Mouse (Mus musculus) thymus, adult 2 months (tissue): ENCODE results near the gene Tsnaxip1. TPM values are rescaled to one million over a fixed set of nuclear protein-coding genes. Genes with fewer than 3 reads are reported as not detected.

Experiments
- DNase-seq: peaks from one replicate; pipeline ENCODE4 v3.0.0; 2021
- H3K27ac ChIP-seq: fragments of 200-500 bp; 2 replicates; pipeline ENCODE4 v1.5.1; 2012; ENCODE audit warnings: low read length, control low read depth; ENCODE audit not compliant: control insufficient read depth, insufficient read depth
- H3K27me3 ChIP-seq: fragments of 200-500 bp; 2 replicates; pipeline ENCODE4 v1.6.1; 2012; ENCODE audit warnings: mild to moderate bottlenecking, low read length, moderate library complexity, mixed read lengths; ENCODE audit not compliant: control insufficient read depth, insufficient read depth
- H3K36me3 ChIP-seq: fragments of 200-500 bp; 2 replicates; pipeline ENCODE4 v1.6.1; 2012; ENCODE audit warnings: mild to moderate bottlenecking, low read length, moderate library complexity; ENCODE audit not compliant: control insufficient read depth, insufficient read depth
- H3K4me1 ChIP-seq: fragments of 200-500 bp; replicated peaks from 2 replicates; pipeline ENCODE4 v1.6.1; 2012; ENCODE audit warnings: low read length; ENCODE audit not compliant: control insufficient read depth, insufficient read depth
- H3K4me3 ChIP-seq: fragments of 200-500 bp; 2 replicates; pipeline ENCODE4 v1.5.1; 2012; ENCODE audit warnings: mild to moderate bottlenecking, low read length, control low read depth, moderate library complexity; ENCODE audit not compliant: control insufficient read depth, insufficient read depth
- CTCF ChIP-seq: fragments of 200-500 bp; IDR thresholded peaks from 2 replicates; pipeline ENCODE4 v1.5.1; 2012; ENCODE audit warnings: mild to moderate bottlenecking, control low read depth, low read length, moderate library complexity, borderline replicate concordance; ENCODE audit not compliant: control insufficient read depth, poor library complexity, insufficient read depth; ENCODE audit errors: extremely low read depth
- POLR2A ChIP-seq: fragments of 200-500 bp; IDR thresholded peaks from 2 replicates; pipeline ENCODE4 v1.6.1; 2012; ENCODE audit warnings: mild to moderate bottlenecking, low read length, control low read depth, moderate library complexity; ENCODE audit not compliant: control insufficient read depth, poor library complexity, insufficient read depth; ENCODE audit errors: extremely low read depth
- WGBS: fragments of 180-500 bp; shearing (Covaris S2); methylation state at CpG from one replicate; pipeline ENCODE4 v1.1.7; 2018; 5-methylcytosine and 5-hydroxymethylcytosine counted together
- polyA plus RNA-seq: library from polyadenylated mRNA; depleted of rRNA; stranded (reverse); fragments of >200 nt; gene quantifications from 2 replicates; pipeline ENCODE4 v1.2.3, GENCODE M21; 2012

The Tsnaxip1 gene
- polyA plus RNA-seq, 1 experiment = 0.05 TPM

- Histone ChIP-seq H3K27me3 (no peaks in the 10 kb centered on the region), H3K4me3 (peak overlapping the region; percentile 73), H3K36me3 (no peaks in the 10 kb centered on the region), H3K27ac (no peak overlapping the region), H3K4me1 (peaks cover 13% of the 10 kb centered on the region)
- DNase-seq = no peak
- no peak for TF ChIP-seq POLR2A
- 31% methylated on average over 15 of the region's 15 CpGs for WGBS
These were observed 28.8 kb downstream of the Tsnaxip1 start for GRCm38 (mm10) chr8:105856168-105856835.

GRCm38 (mm10) chr8:105858495-105858894 is 31.0 kb downstream of the Tsnaxip1 start:
- Histone ChIP-seq H3K4me1 (peaks cover 13% of the 10 kb centered on the region), H3K36me3 (no peaks in the 10 kb centered on the region), H3K4me3 (no peak overlapping the region), H3K27me3 (no peaks in the 10 kb centered on the region), H3K27ac (no peak overlapping the region)
- 84% methylated on average over 5 of the region's 5 CpGs for WGBS
- no peak for DNase-seq
- TF ChIP-seq CTCF = no peak
- TF ChIP-seq POLR2A = no peak

GRCm38 (mm10) chr8:105859314-105859713 is 31.8 kb downstream of the Tsnaxip1 start:
- Histone ChIP-seq H3K36me3 (no peaks in the 10 kb centered on the region), H3K27ac (no peak overlapping the region), H3K4me1 (peaks cover 13% of the 10 kb centered on the region), H3K27me3 (no peaks in the 10 kb centered on the region), H3K4me3 (no peak overlapping the region)
- DNase-seq = no peak
- 51% methylated on average over 5 of the region's 5 CpGs for WGBS
- no peak for TF ChIP-seq CTCF

GRCm38 (mm10) chr8:105860143-105860981 is 32.8 kb downstream of the Tsnaxip1 start, which contains the start of gene Nutf2:
Nutf2 (plus strand) TSS chr8:105860580.
- H3K36me3 ChIP-seq = no peaks in the 10 kb centered on the region
- peak; percentile 92 for DNase-seq
- peaks cover 13% of the 10 kb centered on the region for H3K4me1 ChIP-seq
- 1% methylated on average over 59 of the region's 59 CpGs for WGBS
- peak; percentile 22; the same call in 1 of the 2 replicates for TF ChIP-seq CTCF
- TF ChIP-seq POLR2A = peak; percentile 74; the same call in 1 of the 2 replicates
- no peaks in the 10 kb centered on the region for H3K27me3 ChIP-seq
- H3K4me3 ChIP-seq = peak within 1 kb of the TSS; percentile 76
- H3K27ac ChIP-seq = peak within 1 kb of the TSS; percentile 51; the same call in 1 of the 2 replicates

- Histone ChIP-seq H3K27ac (no peak overlapping the region), H3K4me1 (peaks cover 2% of the 10 kb centered on the region), H3K27me3 (no peaks in the 10 kb centered on the region), H3K4me3 (no peak overlapping the region), H3K36me3 (no peaks in the 10 kb centered on the region)
- WGBS = 6% methylated on average over 1 of the region's 1 CpGs
- TF ChIP-seq CTCF = no peak
- TF ChIP-seq POLR2A = no peak
- DNase-seq = peak; percentile 21
These were observed 34.4 kb downstream of the Tsnaxip1 start for GRCm38 (mm10) chr8:105861951-105862350.

- no peak overlapping the region for H3K4me3 ChIP-seq
- H3K4me1 ChIP-seq = no peaks in the 10 kb centered on the region
- no peak overlapping the region for H3K27ac ChIP-seq
- 88% methylated on average over 6 of the region's 6 CpGs for WGBS
- TF ChIP-seq CTCF (no peak), POLR2A (no peak)
- DNase-seq = no peak
- peaks cover 4% of the 10 kb centered on the region; the same call in 1 of the 2 replicates for H3K36me3 ChIP-seq
- H3K27me3 ChIP-seq = no peaks in the 10 kb centered on the region
These were observed 39.0 kb downstream of the Tsnaxip1 start for GRCm38 (mm10) chr8:105866364-105867029.
